Mouse (Mus musculus) limb, embryonic 10.5 days (tissue): ENCODE data around the gene Mettl7a2. TPM values are rescaled to one million over a fixed set of nuclear protein-coding genes. Genes with fewer than 3 reads are reported as not detected.
"Not testable (repeated sequence)": the region's sequence is repeated elsewhere in the genome, so short reads cannot be mapped to it uniquely, and the experiment has no call there.

ENCODE experiments used
- DNase-seq: peaks from one replicate; pipeline ENCODE4 v3.0.0-alpha.2; 2017; ENCODE audit warnings: low spot score
- H3K27ac ChIP-seq: fragments of 300-500 bp; sonication (generic); 2 replicates; pipeline ENCODE4 v1.5.1; 2016; ENCODE audit warnings: mild to moderate bottlenecking
- H3K27me3 ChIP-seq: fragments of 300-500 bp; sonication (generic); 2 replicates; pipeline ENCODE4 v1.6.1; 2016; ENCODE audit warnings: low read depth, mild to moderate bottlenecking; ENCODE audit not compliant: poor library complexity, severe bottlenecking
- H3K36me3 ChIP-seq: fragments of 300-500 bp; sonication (generic); 2 replicates; pipeline ENCODE4 v1.6.1; 2016; ENCODE audit warnings: mild to moderate bottlenecking, moderate library complexity
- H3K4me1 ChIP-seq: fragments of 300-500 bp; sonication (generic); 2 replicates; pipeline ENCODE4 v1.6.1; 2016
- H3K4me3 ChIP-seq: fragments of 300-500 bp; sonication (generic); 2 replicates; pipeline ENCODE4 v1.5.1; 2016; ENCODE audit warnings: mild to moderate bottlenecking, moderate library complexity
- H3K9me3 ChIP-seq: fragments of 300-500 bp; sonication (generic); replicated peaks from 2 replicates; pipeline ENCODE4 v1.6.1; 2016; ENCODE audit warnings: mild to moderate bottlenecking
- WGBS: fragments of 180-500 bp; shearing (Covaris S2); methylation state at CpG from one replicate; pipeline ENCODE4 v1.1.7; 2016; 5-methylcytosine and 5-hydroxymethylcytosine counted together
- polyA plus RNA-seq: library from polyadenylated mRNA; unstranded; fragments of >200 nt; fragmentation: Nextera tagmentation; extraction: Ambion mirVana; gene quantifications from 2 replicates; pipeline ENCODE4 v1.2.1, GENCODE M21; 2016

Gene Mettl7a2
- polyA plus RNA-seq, 1 experiment from 2014 or later: not detected

GRCm38 (mm10) chr15:100324021-100324591 lies 28.9 kb upstream of the Mettl7a2 start:
- Histone ChIP-seq H3K4me1 (peaks cover 2% of the 10 kb centered on the region; the same call in 1 of the 2 replicates), H3K27me3 (no peaks in the 10 kb centered on the region), H3K36me3 (no peaks in the 10 kb centered on the region), H3K9me3 (no peaks in the 10 kb centered on the region), H3K4me3 (no peak overlapping the region), H3K27ac (no peak overlapping the region)
- WGBS: 78% methylated on average over 12 of the region's 12 CpGs
- no peak for DNase-seq

DNA sequence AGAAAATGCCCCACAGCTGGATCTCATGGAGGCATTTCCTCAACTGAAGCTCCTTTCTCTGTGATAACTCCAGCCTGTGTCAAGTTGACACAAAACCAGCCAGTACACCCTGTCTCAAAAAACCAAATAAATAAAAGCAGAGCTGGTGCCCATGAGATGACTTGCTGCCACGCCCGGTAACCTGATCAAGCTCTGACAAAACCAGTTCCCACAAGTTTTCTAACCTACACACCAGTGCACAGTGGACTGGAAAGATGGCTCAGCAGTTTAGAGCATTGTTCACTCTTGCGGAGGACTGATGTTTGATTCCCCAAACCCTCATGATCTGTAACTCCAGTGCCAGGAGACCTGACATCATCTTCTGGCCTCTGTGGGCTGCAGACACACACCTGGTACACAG lies 27.8 kb upstream of the Mettl7a2 start:
- Histone ChIP-seq H3K4me1 (peaks cover 3% of the 10 kb centered on the region; the same call in 1 of the 2 replicates), H3K27me3 (no peaks in the 10 kb centered on the region), H3K4me3 (no peak overlapping the region), H3K27ac (no peak overlapping the region), H3K36me3 (no peaks in the 10 kb centered on the region), H3K9me3 (no peaks in the 10 kb centered on the region)
- no peak for DNase-seq
- WGBS: 94% methylated on average over 3 of the region's 3 CpGs

DNA sequence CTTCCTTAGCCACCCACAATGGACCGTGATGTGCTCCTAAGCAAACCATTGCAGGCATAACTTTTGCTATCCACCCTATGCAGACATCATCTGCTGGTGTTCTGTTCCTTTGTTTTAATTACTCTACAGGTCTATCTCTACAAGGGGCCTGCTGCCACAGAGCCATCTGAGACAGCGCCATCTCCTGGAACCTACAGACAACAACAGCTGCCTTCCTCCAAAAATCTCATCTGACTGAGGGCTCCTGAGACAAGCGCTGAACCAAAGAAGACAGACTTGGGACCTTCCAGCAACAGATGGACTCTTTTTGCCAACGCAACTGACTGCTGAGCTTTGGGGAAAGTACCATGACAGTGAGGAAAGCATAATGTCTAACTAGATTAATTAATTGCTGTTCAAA lies 24.9 kb upstream of the Mettl7a2 start:
- not testable (repeated sequence) for H3K4me1 ChIP-seq, H3K36me3 ChIP-seq, H3K27me3 ChIP-seq, DNase-seq, H3K9me3 ChIP-seq, H3K4me3 ChIP-seq, H3K27ac ChIP-seq
- WGBS: 66% methylated on average over 4 of the region's 4 CpGs

DNA sequence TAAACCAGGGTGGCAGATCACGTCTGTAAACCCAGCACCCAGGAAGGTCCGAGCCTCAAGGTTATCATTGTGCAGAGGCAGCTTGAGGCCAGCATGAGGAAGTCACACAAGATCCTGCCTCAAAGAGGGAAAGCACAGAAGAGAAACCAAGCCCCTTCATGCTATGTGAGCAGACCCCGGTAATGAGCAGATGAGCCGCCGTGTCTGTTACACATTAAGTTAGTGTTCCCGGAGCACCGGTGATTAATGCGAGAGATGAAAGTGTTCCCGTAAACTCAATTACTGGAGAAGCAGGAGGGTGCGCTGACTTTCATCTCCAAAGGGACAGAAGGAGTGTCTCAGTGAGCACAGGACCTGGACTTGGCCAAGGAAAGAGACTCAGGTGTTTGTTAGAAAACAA lies 23.7 kb upstream of the Mettl7a2 start:
- WGBS: 19% methylated on average over 10 of the region's 10 CpGs
- not testable (repeated sequence) for H3K4me3 ChIP-seq, H3K4me1 ChIP-seq, H3K36me3 ChIP-seq, H3K27me3 ChIP-seq, H3K9me3 ChIP-seq, DNase-seq, H3K27ac ChIP-seq

DNA sequence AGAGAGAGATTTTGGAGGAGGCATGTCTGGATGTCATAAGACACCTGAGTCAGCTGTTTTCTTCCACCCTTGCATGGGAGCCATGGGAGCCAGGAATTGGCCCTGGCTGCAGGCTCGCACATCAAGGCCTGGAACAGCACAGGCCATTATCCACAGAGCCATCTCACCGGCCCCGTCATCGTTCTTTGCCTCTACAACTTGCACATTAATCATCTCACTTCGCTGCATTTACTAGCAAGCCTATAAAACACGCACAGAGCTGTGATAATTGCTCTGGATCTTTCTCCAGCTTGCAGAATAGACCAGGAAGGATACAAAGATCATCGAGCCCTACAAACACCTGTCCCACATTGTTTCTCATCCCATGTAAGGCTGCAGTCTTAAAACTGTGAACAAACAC lies 22.3 kb upstream of the Mettl7a2 start:
- no peaks in the 10 kb centered on the region for H3K36me3 ChIP-seq
- peaks cover 6% of the 10 kb centered on the region; the same call in 1 of the 2 replicates for H3K4me1 ChIP-seq
- no peak overlapping the region for H3K27ac ChIP-seq
- H3K4me3 ChIP-seq: no peak overlapping the region
- H3K27me3 ChIP-seq: no peaks in the 10 kb centered on the region
- H3K9me3 ChIP-seq: no peaks in the 10 kb centered on the region
- no peak for DNase-seq
- WGBS: 46% methylated on average over 7 of the region's 7 CpGs

DNA sequence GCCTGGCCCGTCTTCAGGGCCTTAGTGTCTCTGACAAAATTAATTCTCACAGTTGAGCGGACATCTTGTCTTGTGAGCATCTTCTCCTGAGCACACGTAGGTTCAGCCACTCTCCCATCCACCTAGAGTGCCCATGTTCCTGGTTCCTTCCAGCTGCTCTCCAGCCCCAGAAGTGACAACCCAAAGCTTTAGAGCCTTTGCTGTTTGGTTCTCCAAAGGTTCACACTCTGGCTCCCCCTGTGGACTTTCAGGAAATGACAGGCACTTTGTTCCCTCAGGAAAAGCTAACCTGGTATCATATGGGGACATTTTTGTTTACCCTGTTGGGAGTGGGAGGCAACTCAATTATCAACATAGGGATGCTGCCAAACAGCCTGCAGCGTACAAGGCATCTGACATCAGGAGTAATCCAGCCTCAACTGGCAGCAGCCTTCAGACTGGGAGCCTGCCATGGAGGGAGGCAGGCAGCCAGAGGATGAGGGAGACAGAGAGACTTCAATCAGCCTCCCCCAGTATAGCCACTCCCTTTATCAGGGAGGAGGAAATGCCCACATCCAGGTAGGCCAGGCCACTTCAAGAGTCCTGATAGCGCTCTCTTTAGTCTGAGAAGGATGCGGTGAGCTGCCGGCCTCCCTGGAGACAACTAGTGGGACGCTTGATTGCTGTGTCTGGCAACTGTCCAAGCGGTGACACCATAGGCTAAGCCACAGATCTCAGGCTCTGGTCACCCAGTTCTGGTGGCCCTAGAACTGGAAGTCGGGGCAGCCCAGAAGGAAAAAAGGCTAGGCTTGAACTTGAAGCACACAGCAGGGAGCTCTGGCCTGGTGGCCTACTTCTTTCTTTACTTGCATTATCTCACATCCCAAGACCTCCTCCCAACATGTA lies 20.7 kb upstream of the Mettl7a2 start:
- DNase-seq, H3K4me1 ChIP-seq, H3K36me3 ChIP-seq, H3K27me3 ChIP-seq, H3K4me3 ChIP-seq, H3K27ac ChIP-seq, H3K9me3 ChIP-seq: not testable (repeated sequence)
- 52% methylated on average over 3 of the region's 10 CpGs for WGBS

- Histone ChIP-seq H3K36me3 (no peaks in the 10 kb centered on the region), H3K27ac (no peak within 1 kb of the TSS), H3K27me3 (no peaks in the 10 kb centered on the region), H3K4me3 (no peak within 1 kb of the TSS), H3K4me1 (0 out of 2 replicates have a peak, but pooled peaks cover 3% of the 10 kb centered on the region), H3K9me3 (no peaks in the 10 kb centered on the region)
- DNase-seq: no peak
- WGBS: 86% methylated on average over 10 of the region's 10 CpGs
These were observed 18.4 kb upstream of the Mettl7a2 start, which contains the start of gene Mettl7a3 for GRCm38 (mm10) chr15:100334629-100335028. Mettl7a3 (plus strand) TSS chr15:100334929.

GRCm38 (mm10) chr15:100337328-100337727 lies 15.7 kb upstream of the Mettl7a2 start:
- H3K4me3 ChIP-seq, H3K9me3 ChIP-seq, H3K27ac ChIP-seq, H3K27me3 ChIP-seq, DNase-seq, H3K4me1 ChIP-seq, H3K36me3 ChIP-seq: not testable (repeated sequence)

DNA sequence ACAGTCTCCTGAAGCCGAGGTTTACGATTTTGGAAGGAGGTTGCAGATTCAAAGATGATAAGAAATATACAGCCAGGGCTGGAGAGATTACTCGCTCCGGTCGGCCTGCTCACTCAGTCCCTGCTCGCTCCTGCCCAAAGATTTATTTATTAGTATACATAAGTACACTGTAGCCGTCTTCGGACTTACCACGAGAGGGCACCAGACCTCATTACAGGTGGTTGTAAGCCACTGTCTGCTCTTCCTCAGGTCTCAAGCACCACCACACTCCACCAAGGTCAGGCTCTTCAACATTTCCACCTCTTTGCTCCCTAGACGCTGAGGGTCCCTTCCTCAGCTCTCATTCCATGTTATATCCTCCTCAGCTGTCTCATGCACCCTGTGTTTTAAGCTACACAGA lies 15.2 kb upstream of the Mettl7a2 start:
- not testable (repeated sequence) for H3K27ac ChIP-seq, H3K27me3 ChIP-seq, H3K9me3 ChIP-seq, H3K4me3 ChIP-seq, H3K4me1 ChIP-seq, H3K36me3 ChIP-seq, DNase-seq
- 39% methylated on average over 10 of the region's 10 CpGs for WGBS

DNA sequence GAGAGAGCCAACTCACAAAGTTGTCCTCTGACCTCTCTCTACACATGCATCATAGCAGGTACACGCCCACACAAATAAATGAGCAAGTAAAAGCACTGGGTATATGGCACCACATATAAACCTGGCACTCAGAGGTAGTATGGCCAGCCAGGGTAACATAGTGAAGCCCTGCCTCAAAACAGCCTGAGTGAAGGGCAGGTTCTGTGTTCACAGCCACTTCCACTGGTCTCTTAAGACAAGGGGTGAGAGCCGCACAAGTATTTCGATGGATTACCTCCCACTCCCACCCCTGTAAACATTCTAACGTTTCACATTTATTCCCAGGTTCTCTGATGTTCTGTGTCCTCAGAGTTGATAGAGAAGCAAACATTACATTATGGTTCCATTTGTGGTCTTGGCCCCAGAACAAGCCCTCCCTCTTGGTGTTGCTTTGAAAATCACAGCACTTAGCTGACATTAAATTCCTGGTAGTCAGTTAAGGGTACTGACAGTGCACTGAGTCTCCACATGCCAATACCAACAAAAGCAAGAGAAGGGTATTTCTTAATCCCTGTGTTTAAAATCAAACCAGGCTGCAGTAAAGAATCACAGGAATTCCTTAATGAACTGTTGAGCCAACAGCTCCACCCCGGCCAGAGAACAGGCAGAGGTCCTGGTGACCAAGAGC lies 11.6 kb upstream of the Mettl7a2 start:
- not testable (repeated sequence) for H3K27me3 ChIP-seq, H3K4me1 ChIP-seq, H3K4me3 ChIP-seq, H3K9me3 ChIP-seq, H3K27ac ChIP-seq, DNase-seq, H3K36me3 ChIP-seq
- 81% methylated on average over 5 of the region's 5 CpGs for WGBS

GRCm38 (mm10) chr15:100345484-100345883 lies 7.5 kb upstream of the Mettl7a2 start:
- DNase-seq: no peak
- H3K27ac ChIP-seq: no peak overlapping the region
- H3K4me3 ChIP-seq: no peak overlapping the region
- no peaks in the 10 kb centered on the region for H3K9me3 ChIP-seq
- peaks cover 14% of the 10 kb centered on the region for H3K4me1 ChIP-seq
- H3K27me3 ChIP-seq: no peaks in the 10 kb centered on the region
- H3K36me3 ChIP-seq: no peaks in the 10 kb centered on the region

GRCm38 (mm10) chr15:100346761-100347160 lies 6.2 kb upstream of the Mettl7a2 start:
- Histone ChIP-seq H3K27me3 (no peaks in the 10 kb centered on the region), H3K4me3 (no peak overlapping the region), H3K9me3 (no peaks in the 10 kb centered on the region), H3K27ac (peak overlapping the region; percentile 72), H3K36me3 (no peaks in the 10 kb centered on the region), H3K4me1 (peaks cover 16% of the 10 kb centered on the region)
- DNase-seq: no peak
- 78% methylated on average over 14 of the region's 14 CpGs for WGBS

DNA sequence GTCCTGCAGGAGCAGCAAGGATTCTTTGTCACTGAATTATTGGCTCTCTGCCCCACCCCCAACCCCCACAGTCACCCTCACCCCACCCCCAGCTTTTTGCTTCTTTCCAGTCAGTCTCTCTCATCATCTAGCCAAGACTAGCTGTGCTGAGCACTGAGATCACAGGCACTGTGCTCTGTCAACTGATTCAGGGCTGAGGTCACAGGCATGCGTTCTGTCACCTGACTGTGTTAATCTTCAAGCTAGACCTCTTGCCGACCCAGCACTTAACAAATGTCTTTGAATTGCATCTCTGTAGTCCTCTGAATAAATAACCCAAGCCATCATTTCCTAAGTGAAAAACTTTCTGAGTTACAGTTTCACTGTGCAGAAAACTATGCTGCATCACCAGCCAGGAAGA lies 3.5 kb upstream of the Mettl7a2 start:
- H3K4me3 ChIP-seq: no peak overlapping the region

More for the DNA sequence above, 3.5 kb upstream of the Mettl7a2 start:
- Histone ChIP-seq H3K27ac (no peak overlapping the region), H3K27me3 (no peaks in the 10 kb centered on the region), H3K36me3 (no peaks in the 10 kb centered on the region), H3K4me1 (peaks cover 18% of the 10 kb centered on the region), H3K9me3 (no peaks in the 10 kb centered on the region)
- no peak for DNase-seq
- 39% methylated on average over 2 of the region's 2 CpGs for WGBS
